Mouse (Mus musculus): ENCODE data around the gene Taok1. TPM values are rescaled to one million over a fixed set of nuclear protein-coding genes. Genes with fewer than 3 reads are reported as not detected.

The Taok1 gene
- polyA plus RNA-seq (2015; fragmentation: Nextera tagmentation; extraction: Ambion mirVana), result 24.8 and 24.9 TPM in 2 replicates

GRCm38 (mm10) chr11:77607538-77608455 lies at the start of gene Taok1:
Taok1 (minus strand) TSS chr11:77607815.

GRCm38 (mm10) chr11:77519043-77519442 lies 88.6 kb downstream of the Taok1 start, which contains the start of gene Gm10392:
Gm10392 (minus strand) TSS chr11:77519198.

GRCm38 (mm10) chr11:77515637-77516552 lies 91.7 kb downstream of the Taok1 start, which contains the start of gene Trp53i13:
Trp53i13 (minus strand) TSS chr11:77515980.

GRCm38 (mm10) chr11:77514832-77515636 lies 92.6 kb downstream of the Taok1 start, which contains the start of gene Abhd15:
Abhd15 (plus strand) TSS chr11:77515121.

GRCm38 (mm10) chr11:77493512-77494343 lies 113.9 kb downstream of the Taok1 start, which contains the start of gene Git1:
Git1 (plus strand) TSS chr11:77493562.

GRCm38 (mm10) chr11:77489591-77490235 lies 117.9 kb downstream of the Taok1 start, which contains the start of gene Ankrd13b:
Ankrd13b (minus strand) TSS chr11:77489678.

Other genes with a start within 250 kb of the Taok1 start
- gene Coro6, start 145.4 kb downstream of the Taok1 start, polyA plus RNA-seq (2015; fragmentation: Nextera tagmentation; extraction: Ambion mirVana), result 3.7 and 4.3 TPM in 2 replicates
- gene Ankrd13b, start 118.1 kb downstream of the Taok1 start, polyA plus RNA-seq (2015; fragmentation: Nextera tagmentation; extraction: Ambion mirVana), result 32.7 and 36.8 TPM in 2 replicates
- gene Git1, start 114.3 kb downstream of the Taok1 start, polyA plus RNA-seq (2015; fragmentation: Nextera tagmentation; extraction: Ambion mirVana), result 19.3 and 20.1 TPM in 2 replicates
- gene Abhd15, start 92.7 kb downstream of the Taok1 start, polyA plus RNA-seq (2015; fragmentation: Nextera tagmentation; extraction: Ambion mirVana), result 2.0 and 2.5 TPM in 2 replicates
- 20.3 and 22.7 TPM in 2 replicates for gene Trp53i13, start 91.8 kb downstream of the Taok1 start, polyA plus RNA-seq (2015; fragmentation: Nextera tagmentation; extraction: Ambion mirVana)
- not detected in 2 replicates for gene Gm10392, start 88.6 kb downstream of the Taok1 start, polyA plus RNA-seq (2015; fragmentation: Nextera tagmentation; extraction: Ambion mirVana)
- 5.2 and 5.3 TPM in 2 replicates for gene Nufip2, start 78.3 kb upstream of the Taok1 start, polyA plus RNA-seq (2015; fragmentation: Nextera tagmentation; extraction: Ambion mirVana)
- not detected in 2 replicates for gene Cryba1, start 117.5 kb upstream of the Taok1 start, polyA plus RNA-seq (2015; fragmentation: Nextera tagmentation; extraction: Ambion mirVana)
- 24.2 and 32.7 TPM in 2 replicates for gene Myo18a, start 155.4 kb upstream of the Taok1 start, polyA plus RNA-seq (2015; fragmentation: Nextera tagmentation; extraction: Ambion mirVana)
- gene Gm10277, start 179.9 kb upstream of the Taok1 start, polyA plus RNA-seq (2015; fragmentation: Nextera tagmentation; extraction: Ambion mirVana), result 0.88 and 0.89 TPM in 2 replicates